Mouse (Mus musculus) stomach, embryonic 14.5 days (tissue): Measurements from ENCODE around the gene Ntn1. TPM values are rescaled to one million over a fixed set of nuclear protein-coding genes. Genes with fewer than 3 reads are reported as not detected.

ENCODE experiments used
- ATAC-seq: fragments of 200-750 bp; cut with Nextera tagmentation; 2 replicates; pipeline ENCODE4 v1.8.0; 2017; ENCODE audit warnings: low read depth, moderate TSS enrichment; ENCODE audit not compliant: insufficient number of reproducible peaks, insufficient read depth, low FRiP score
- H3K27ac ChIP-seq: fragments of 300-500 bp; sonication (generic); 2 replicates; pipeline ENCODE4 v1.5.1; 2014; ENCODE audit warnings: mild to moderate bottlenecking, low read length, moderate library complexity, mixed read lengths
- H3K27me3 ChIP-seq: fragments of 300-500 bp; sonication (generic); 2 replicates; pipeline ENCODE4 v1.6.1; 2014; ENCODE audit warnings: low read length, control low read depth, mixed read lengths; ENCODE audit not compliant: control insufficient read depth, insufficient read depth
- H3K36me3 ChIP-seq: fragments of 300-500 bp; sonication (generic); 2 replicates; pipeline ENCODE4 v1.6.1; 2014; ENCODE audit warnings: mild to moderate bottlenecking, control low read depth, low read length, moderate library complexity, mixed read lengths; ENCODE audit not compliant: control insufficient read depth, insufficient read depth
- H3K4me1 ChIP-seq: fragments of 300-500 bp; sonication (generic); 2 replicates; pipeline ENCODE4 v1.6.1; 2014; ENCODE audit warnings: low read length, control low read depth, mixed read lengths; ENCODE audit not compliant: control insufficient read depth, insufficient read depth
- H3K4me2 ChIP-seq: fragments of 300-500 bp; sonication (generic); replicated peaks from 2 replicates; pipeline ENCODE4 v1.6.1; 2014; ENCODE audit warnings: low read depth, low read length, control low read depth
- H3K4me3 ChIP-seq: fragments of 300-500 bp; sonication (generic); 2 replicates; pipeline ENCODE4 v1.5.1; 2014; ENCODE audit warnings: low read depth, low read length, control low read depth
- H3K9ac ChIP-seq: fragments of 300-500 bp; sonication (generic); replicated peaks from 2 replicates; pipeline ENCODE4 v1.6.1; 2014; ENCODE audit warnings: low read depth, mild to moderate bottlenecking, control low read depth, low read length, moderate library complexity, mixed read lengths
- H3K9me3 ChIP-seq: fragments of 300-500 bp; sonication (generic); 2 replicates; pipeline ENCODE4 v1.6.1; 2016; ENCODE audit warnings: low read depth, low read length, control low read depth; ENCODE audit not compliant: control insufficient read depth
- WGBS: fragments of 180-500 bp; shearing (Covaris S2); extraction: QIAGEN DNeasy Blood & Tissue Kit; methylation state at CpG from one replicate; pipeline ENCODE4 v1.1.7; 2014; 5-methylcytosine and 5-hydroxymethylcytosine counted together
- polyA plus RNA-seq: library from polyadenylated mRNA; unstranded; fragments of >200 nt; fragmentation: Nextera tagmentation; extraction: Ambion mirVana; gene quantifications from 2 replicates; pipeline ENCODE4 v1.2.1, GENCODE M21; 2014

The Ntn1 gene
- polyA plus RNA-seq, 1 experiment from 2014 or later = 8.7 TPM

- H3K36me3 ChIP-seq = no peaks in the 10 kb centered on the region
- 84% methylated on average over 5 of the region's 5 CpGs for WGBS
- no peak overlapping the region for H3K4me3 ChIP-seq
- H3K27me3 ChIP-seq = no peaks in the 10 kb centered on the region
- no peak overlapping the region for H3K9ac ChIP-seq
- no peak for ATAC-seq
- H3K4me1 ChIP-seq = no peaks in the 10 kb centered on the region
- H3K4me2 ChIP-seq = no peak overlapping the region
- H3K9me3 ChIP-seq = no peaks in the 10 kb centered on the region
- H3K27ac ChIP-seq = no peak overlapping the region
Measured at GRCm38 (mm10) chr11:68427083-68427570, 26.5 kb upstream of the Ntn1 start.

GRCm38 (mm10) chr11:68425492-68426315, 25.1 kb upstream of the Ntn1 start:
- no peaks in the 10 kb centered on the region for H3K27me3 ChIP-seq
- no peaks in the 10 kb centered on the region for H3K4me1 ChIP-seq
- H3K36me3 ChIP-seq = no peaks in the 10 kb centered on the region
- H3K9me3 ChIP-seq = no peaks in the 10 kb centered on the region
- H3K4me3 ChIP-seq = no peak overlapping the region
- H3K27ac ChIP-seq = no peak overlapping the region
- ATAC-seq = no peak
- WGBS = 64% methylated on average over 8 of the region's 8 CpGs
- H3K4me2 ChIP-seq = no peak overlapping the region
- no peak overlapping the region for H3K9ac ChIP-seq

- whole genome bisulfite sequencing = 53% methylated on average over 9 of the region's 9 CpGs
- no peaks in the 10 kb centered on the region for H3K9me3 ChIP-seq
- no peaks in the 10 kb centered on the region for H3K4me1 ChIP-seq
- no peaks in the 10 kb centered on the region for H3K36me3 ChIP-seq
- H3K9ac ChIP-seq = no peak overlapping the region
- H3K4me3 ChIP-seq = no peak overlapping the region
- ATAC-seq = no peak
- no peak overlapping the region for H3K4me2 ChIP-seq
- H3K27me3 ChIP-seq = no peaks in the 10 kb centered on the region
- H3K27ac ChIP-seq = no peak overlapping the region
Measured at GRCm38 (mm10) chr11:68417831-68418230, 17.2 kb upstream of the Ntn1 start.

GRCm38 (mm10) chr11:68417001-68417400, 16.4 kb upstream of the Ntn1 start:
- Histone ChIP-seq H3K9me3 (no peaks in the 10 kb centered on the region), H3K27me3 (no peaks in the 10 kb centered on the region), H3K36me3 (no peaks in the 10 kb centered on the region), H3K9ac (no peak overlapping the region), H3K27ac (no peak overlapping the region), H3K4me3 (no peak overlapping the region), H3K4me1 (no peaks in the 10 kb centered on the region), H3K4me2 (no peak overlapping the region)
- ATAC-seq = no peak
- 54% methylated on average over 3 of the region's 3 CpGs for WGBS

- no peaks in the 10 kb centered on the region for H3K4me1 ChIP-seq
Measured at GRCm38 (mm10) chr11:68408127-68408526, 7.5 kb upstream of the Ntn1 start.

GRCm38 (mm10) chr11:68407266-68407926, 6.8 kb upstream of the Ntn1 start:
- 69% methylated on average over 11 of the region's 11 CpGs for WGBS
- Histone ChIP-seq H3K9me3 (no peaks in the 10 kb centered on the region), H3K4me2 (no peak overlapping the region), H3K4me1 (no peaks in the 10 kb centered on the region), H3K9ac (no peak overlapping the region), H3K36me3 (no peaks in the 10 kb centered on the region), H3K27ac (no peak overlapping the region), H3K27me3 (no peaks in the 10 kb centered on the region), H3K4me3 (no peak overlapping the region)
- ATAC-seq = no peak; the same call in 1 of the 2 replicates

More at GRCm38 (mm10) chr11:68408127-68408526, 7.5 kb upstream of the Ntn1 start:
- no peak overlapping the region for H3K9ac ChIP-seq
- H3K4me2 ChIP-seq = no peak overlapping the region
- H3K27me3 ChIP-seq = no peaks in the 10 kb centered on the region
- H3K36me3 ChIP-seq = no peaks in the 10 kb centered on the region
- H3K27ac ChIP-seq = no peak overlapping the region
- no peak overlapping the region for H3K4me3 ChIP-seq
- ATAC-seq = peak; percentile 58; the same call in 1 of the 2 replicates
- H3K9me3 ChIP-seq = no peaks in the 10 kb centered on the region
- 46% methylated on average over 2 of the region's 2 CpGs for WGBS

- Histone ChIP-seq H3K4me3 (no peak overlapping the region), H3K4me2 (no peak overlapping the region), H3K27me3 (0 out of 2 replicates have a peak, but pooled peaks cover 2% of the 10 kb centered on the region), H3K36me3 (no peaks in the 10 kb centered on the region), H3K27ac (peak overlapping the region; percentile 27; the same call in 1 of the 2 replicates), H3K9ac (no peak overlapping the region), H3K4me1 (no peaks in the 10 kb centered on the region), H3K9me3 (no peaks in the 10 kb centered on the region)
- ATAC-seq = no peak
- WGBS = 76% methylated on average over 8 of the region's 8 CpGs
Measured at GRCm38 (mm10) chr11:68405576-68405975, 5.0 kb upstream of the Ntn1 start.

- ATAC-seq = no peak
- Histone ChIP-seq H3K36me3 (no peaks in the 10 kb centered on the region), H3K4me3 (no peak overlapping the region), H3K4me2 (no peak overlapping the region), H3K9ac (no peak overlapping the region), H3K4me1 (no peaks in the 10 kb centered on the region; the same call in 1 of the 2 replicates), H3K27me3 (0 out of 2 replicates have a peak, but pooled peaks cover 2% of the 10 kb centered on the region), H3K9me3 (no peaks in the 10 kb centered on the region), H3K27ac (no peak overlapping the region)
- WGBS = 65% methylated on average over 4 of the region's 4 CpGs
Measured at GRCm38 (mm10) chr11:68404185-68404584, 3.6 kb upstream of the Ntn1 start.
